Comparison of ENCODE assay signal across 8 mouse cellular contexts in the genomic region with DNA sequence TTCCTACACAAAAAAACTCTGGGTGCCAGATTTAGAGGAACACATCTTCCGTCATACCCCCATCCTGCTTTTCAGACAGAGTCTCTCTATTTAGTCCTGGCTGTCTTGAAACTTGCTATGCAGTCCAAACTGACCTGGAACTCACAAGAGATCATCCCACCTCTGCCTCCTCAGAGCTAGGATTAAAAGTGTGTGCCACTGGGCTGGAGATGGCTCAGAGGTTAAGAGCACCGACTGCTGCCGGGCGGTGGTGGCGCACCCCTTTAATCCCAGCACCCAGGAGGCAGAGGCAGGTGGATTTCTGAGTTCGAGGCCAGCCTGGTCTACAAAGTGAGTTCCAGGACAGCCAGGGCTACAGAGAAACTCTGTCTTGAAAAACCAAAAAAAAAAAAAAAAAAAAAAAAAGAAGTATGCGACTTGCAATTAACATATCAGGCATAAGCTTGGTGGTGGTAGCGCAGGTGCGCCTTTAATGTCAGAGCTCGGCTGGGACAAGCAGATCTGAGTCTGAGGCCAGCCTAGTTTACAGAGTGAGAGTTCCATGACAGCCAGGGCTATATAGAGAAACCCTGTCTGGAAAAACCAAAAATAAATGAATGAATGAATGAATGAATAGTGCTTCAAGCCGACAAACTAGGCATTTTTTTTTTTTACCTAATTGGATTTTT. TPM values are rescaled to one million over a fixed set of nuclear protein-coding genes. Genes with fewer than 3 reads are reported as not detected.
DNase-seq lines count a peak whose midpoint lies in the region; TF ChIP-seq lines count a peak whose summit lies in the region.

No protein-coding gene starts in this region.

- H3K4me1 ChIP-seq in spleen, adult 2 months (ENCODE audit: control insufficient read depth, insufficient read depth, insufficient read length), result peaks cover 5% of the 10 kb centered on the region; the same call in 1 of the 2 replicates
- H3K4me1 ChIP-seq in limb, embryonic 10.5 days, result peaks cover 14% of the 10 kb centered on the region
- H3K4me1 ChIP-seq in olfactory bulb, adult 2 months (ENCODE audit: control insufficient read depth, insufficient read depth, low read length), result peaks cover 6% of the 10 kb centered on the region; the same call in 1 of the 2 replicates

- DNase-seq in adrenal gland, adult (ENCODE audit: inconsistent age in 2 of 2, low spot score in 1 of 2), result peak; percentile 17 to 40
- DNase-seq in adrenal gland, postnatal 25 days, result no peak
- no peak for DNase-seq in spleen, adult 2 months (ENCODE audit: low read depth in 1 of 2, low spot score in 2 of 2)
- no peak for DNase-seq in spleen, adult 12 weeks (ENCODE audit: low spot score)
- no peak for DNase-seq in limb, embryonic 10.5 days (ENCODE audit: low spot score)
- DNase-seq in testis, postnatal 10 days (ENCODE audit: low spot score), result no peak
- DNase-seq in kidney, adult 8-10 months, result no peak

- WGBS in spleen, adult 2 months, result 14% methylated on average over 11 of the region's 11 CpGs
- WGBS in limb, embryonic 10.5 days, result 40% methylated on average over 11 of the region's 11 CpGs
- WGBS in olfactory bulb, adult 2 months, result 10% methylated on average over 11 of the region's 11 CpGs

- no peaks in the 10 kb centered on the region for H3K9me3 ChIP-seq in limb, embryonic 10.5 days (replicated peaks)

- peak overlapping the region; percentile 35 for H3K4me3 ChIP-seq in spleen, adult 2 months (ENCODE audit: extremely low read depth, insufficient read depth, insufficient read length)
- peak overlapping the region; percentile 96 for H3K4me3 ChIP-seq in limb, embryonic 10.5 days
- H3K4me3 ChIP-seq in olfactory bulb, adult 2 months (ENCODE audit: insufficient read depth, low read depth, low read length), result peak overlapping the region; percentile 60

- TF ChIP-seq POLR2A in spleen, adult 2 months (IDR thresholded peaks at IDR 0.05; ENCODE audit: low read depth, low read length), result no peak
- no peak for TF ChIP-seq POLR2A in olfactory bulb, adult 2 months (IDR thresholded peaks at IDR 0.05; ENCODE audit: insufficient read depth, low read depth, low read length)

- TF ChIP-seq CTCF in spleen, adult 2 months (IDR thresholded peaks at IDR 0.05; ENCODE audit: extremely low read depth, insufficient read depth, insufficient read length, insufficient replicate concordance), result no peak
- TF ChIP-seq CTCF in olfactory bulb, adult 2 months (IDR thresholded peaks at IDR 0.05; ENCODE audit: insufficient read depth, low read depth, low read length), result no peak

- H3K27ac ChIP-seq in spleen, adult 2 months (ENCODE audit: insufficient read depth, low read length), result no peak overlapping the region
- H3K27ac ChIP-seq in limb, embryonic 10.5 days, result no peak overlapping the region
- no peak overlapping the region for H3K27ac ChIP-seq in olfactory bulb, adult 2 months (ENCODE audit: insufficient read depth, low read depth, low read length)

- peaks cover under 1% of the 10 kb centered on the region for H3K36me3 ChIP-seq in spleen, adult 2 months (ENCODE audit: control insufficient read depth, insufficient read depth, low read length)
- peaks cover 24% of the 10 kb centered on the region for H3K36me3 ChIP-seq in limb, embryonic 10.5 days

- H3K27me3 ChIP-seq in spleen, adult 2 months (ENCODE audit: control insufficient read depth, insufficient read depth, low read length), result no peaks in the 10 kb centered on the region
- H3K27me3 ChIP-seq in limb, embryonic 10.5 days (ENCODE audit: low read depth, poor library complexity, severe bottlenecking), result no peaks in the 10 kb centered on the region

RNA-seq across cellular contexts. Expression of gene Pspc1, which starts 1.4 kb away (rescaled TPM):
- 27.5 TPM in 2 replicates for total RNA-seq in adrenal gland, postnatal 25 days (2021)
- polyA plus RNA-seq in spleen, adult 2 months (2012; rRNA removed), result 4.9 and 6.3 TPM in 2 replicates
- polyA plus RNA-seq in limb, embryonic 10.5 days (2016; fragmentation: Nextera tagmentation; extraction: Ambion mirVana), result 37.0 and 42.6 TPM in 2 replicates
- polyA plus RNA-seq in olfactory bulb, adult 2 months (2012; ENCODE audit: insufficient read depth, insufficient read length, low replicate concordance, missing spikeins), result not detected in 2 replicates

RNA-seq across cellular contexts. Expression of gene Zmym5, which starts 34.8 kb away (rescaled TPM):
- 33.7 and 39.0 TPM in 2 replicates for total RNA-seq in adrenal gland, postnatal 25 days (2021)
- 3.5 and 4.3 TPM in 2 replicates for polyA plus RNA-seq in spleen, adult 2 months (2012; rRNA removed)
- polyA plus RNA-seq in limb, embryonic 10.5 days (2016; fragmentation: Nextera tagmentation; extraction: Ambion mirVana), result 22.0 and 27.9 TPM in 2 replicates
- not detected in 2 replicates for polyA plus RNA-seq in olfactory bulb, adult 2 months (2012; ENCODE audit: insufficient read depth, insufficient read length, low replicate concordance, missing spikeins)

Comparison
In these comparisons a context has a peak if more than half of its experiments do, and no peak if none do; other contexts are left out.
1. DNase-seq: peak in adrenal gland, adult (2 of 2); none in adrenal gland, postnatal 25 days (single experiment), spleen, adult 2 months (0 of 2), spleen, adult 12 weeks (single experiment), limb, embryonic 10.5 days (single experiment), testis, postnatal 10 days (single experiment) and kidney, adult 8-10 months (0 of 2).
2. H3K4me3 ChIP-seq: peak in every context shown above with its lines; median percentile 96 in limb, embryonic 10.5 days; 60 in olfactory bulb, adult 2 months; 35 in spleen, adult 2 months.